Mouse (Mus musculus) megakaryocyte, embryonic 14.5 days (primary cell): ENCODE data around the gene Clic4. TPM values are rescaled to one million over a fixed set of nuclear protein-coding genes. Genes with fewer than 3 reads are reported as not detected.
"Not testable (repeated sequence)": the region's sequence is repeated elsewhere in the genome, so short reads cannot be mapped to it uniquely, and the experiment has no call there.

ENCODE experiments used
- H3K27me3 ChIP-seq: replicated peaks from 2 replicates; pipeline ENCODE3; 2012; ENCODE audit warnings: inconsistent platforms
- H3K36me3 ChIP-seq: replicated peaks from 2 replicates; pipeline ENCODE3; 2012; ENCODE audit warnings: low read length, inconsistent platforms, mixed read lengths
- H3K4me1 ChIP-seq: 2 replicates; pipeline ENCODE4 v1.6.1; 2012; ENCODE audit warnings: inconsistent platforms
- H3K4me3 ChIP-seq: replicated peaks from 2 replicates; pipeline ENCODE3; 2012; ENCODE audit warnings: moderate library complexity, mild to moderate bottlenecking, inconsistent platforms
- H3K9me3 ChIP-seq: 2 replicates; pipeline ENCODE4 v1.6.1; 2012; ENCODE audit warnings: inconsistent platforms
- FLI1 ChIP-seq: IDR thresholded peaks from 2 replicates; pipeline ENCODE4 v1.6.1; 2012; ENCODE audit warnings: low read length, inconsistent platforms, mixed read lengths
- GATA1 ChIP-seq: IDR thresholded peaks from 3 replicates; pipeline ENCODE4 v1.6.1; 2012; ENCODE audit warnings: mixed read lengths, low read length, inconsistent platforms, borderline replicate concordance
- polyA plus RNA-seq: library from polyadenylated mRNA; stranded (reverse); fragments of >175 nt; gene quantifications from 2 replicates; pipeline ENCODE4 v1.2.3, GENCODE M21; 2012; ENCODE audit warnings: low replicate concordance; ENCODE audit not compliant: insufficient read depth

The Clic4 gene
- polyA plus RNA-seq, 1 experiment = 27.6 TPM

DNA sequence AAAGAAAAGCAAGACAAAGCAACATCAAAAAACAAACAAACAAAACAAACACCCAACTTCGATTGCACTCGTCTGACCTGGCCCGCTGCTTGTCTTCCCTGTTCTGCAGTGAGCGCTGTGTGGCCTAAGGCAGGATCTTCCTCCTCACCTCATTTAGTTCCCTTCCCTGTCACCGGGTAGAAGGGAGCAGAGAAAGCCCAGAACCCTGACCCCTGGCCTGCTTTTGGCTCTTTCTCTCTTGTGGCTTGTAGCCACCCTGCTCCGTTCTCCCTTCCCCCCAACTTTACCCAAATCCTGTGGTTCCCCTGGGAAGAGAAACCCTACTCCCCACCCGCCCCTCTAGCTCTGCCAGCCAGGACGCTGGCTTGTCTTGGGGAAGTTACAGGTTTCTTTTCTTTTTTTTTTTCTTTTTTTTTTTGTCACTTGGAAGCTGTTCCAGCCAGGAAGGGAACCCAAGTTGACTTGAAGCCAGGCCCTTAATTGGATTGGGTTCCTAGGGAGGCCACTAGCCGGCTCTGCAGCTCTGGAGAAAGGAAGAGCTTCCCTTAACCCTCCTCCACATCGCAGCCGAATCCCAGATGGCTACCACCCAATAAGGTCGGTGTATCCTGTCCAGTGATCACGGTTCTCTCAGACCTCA is 10.2 kb upstream of the Clic4 start:
- no peaks in the 10 kb centered on the region for H3K9me3 ChIP-seq
- no peaks in the 10 kb centered on the region for H3K36me3 ChIP-seq
- no peak overlapping the region for H3K4me3 ChIP-seq
- H3K4me1 ChIP-seq = peaks cover 56% of the 10 kb centered on the region
- no peaks in the 10 kb centered on the region for H3K27me3 ChIP-seq
- TF ChIP-seq FLI1 (no peak), GATA1 (no peak)

GRCm38 (mm10) chr4:135280016-135280415 is 7.4 kb upstream of the Clic4 start:
- peaks cover 55% of the 10 kb centered on the region for H3K4me1 ChIP-seq
- not testable (repeated sequence) for H3K36me3 ChIP-seq, H3K9me3 ChIP-seq, H3K4me3 ChIP-seq, H3K27me3 ChIP-seq

- H3K4me3 ChIP-seq = no peak overlapping the region
- TF ChIP-seq GATA1 = no peak
- TF ChIP-seq FLI1 = no peak
- H3K9me3 ChIP-seq = no peaks in the 10 kb centered on the region
- H3K27me3 ChIP-seq = no peaks in the 10 kb centered on the region
- no peaks in the 10 kb centered on the region for H3K36me3 ChIP-seq
- H3K4me1 ChIP-seq = peaks cover 56% of the 10 kb centered on the region
Measured at GRCm38 (mm10) chr4:135276681-135277379, 4.2 kb upstream of the Clic4 start.

DNA sequence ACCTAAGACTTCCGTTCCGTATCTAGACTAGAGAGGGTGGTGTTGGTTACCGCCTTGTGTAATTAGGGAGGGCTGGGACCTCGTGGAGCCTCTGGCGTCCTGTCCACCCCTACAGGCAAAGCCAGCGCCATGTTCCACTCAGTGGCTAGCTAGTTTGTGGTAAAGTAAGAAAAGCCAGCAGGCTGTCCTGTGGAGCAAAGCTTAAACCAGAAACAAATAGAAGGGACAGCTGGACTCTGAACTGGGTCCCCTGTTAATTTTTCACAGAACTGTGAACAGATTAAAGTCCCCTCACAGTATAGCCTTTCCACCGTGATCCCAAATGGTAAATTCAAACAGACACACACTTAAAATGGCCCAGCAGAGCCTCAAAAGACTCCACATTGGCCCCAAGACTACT is 2.1 kb upstream of the Clic4 start:
- TF ChIP-seq FLI1 = no peak
- TF ChIP-seq GATA1 = no peak
- H3K27me3 ChIP-seq = no peaks in the 10 kb centered on the region
- H3K9me3 ChIP-seq = no peaks in the 10 kb centered on the region
- peaks cover 59% of the 10 kb centered on the region for H3K4me1 ChIP-seq
- H3K36me3 ChIP-seq = peaks cover 17% of the 10 kb centered on the region
- no peak overlapping the region for H3K4me3 ChIP-seq

DNA sequence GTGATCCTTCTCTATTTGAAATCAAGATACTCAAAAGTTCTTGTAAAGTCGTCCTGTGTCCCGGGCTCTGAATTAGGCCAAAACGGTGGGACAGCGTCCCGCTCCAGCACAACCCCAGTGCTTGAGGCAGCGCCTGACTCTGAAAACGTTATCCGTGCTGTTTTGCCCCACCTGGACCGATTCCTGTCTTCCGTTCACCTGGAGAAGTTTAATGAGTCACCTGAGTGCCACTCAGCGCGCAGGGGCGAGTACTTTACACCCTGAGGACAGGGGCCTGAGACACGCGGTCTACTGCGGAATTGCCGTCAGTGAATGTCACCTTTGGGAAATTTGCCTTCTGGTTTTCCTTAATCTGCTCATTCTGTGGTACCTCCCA is 681 bp upstream of the Clic4 start:
- Histone ChIP-seq H3K36me3 (peaks cover 31% of the 10 kb centered on the region), H3K27me3 (no peaks in the 10 kb centered on the region), H3K4me3 (peak overlapping the region; percentile 95), H3K9me3 (no peaks in the 10 kb centered on the region), H3K4me1 (peaks cover 68% of the 10 kb centered on the region)
- TF ChIP-seq FLI1 (no peak), GATA1 (no peak)

- peaks cover 70% of the 10 kb centered on the region for H3K4me1 ChIP-seq
- TF ChIP-seq GATA1 = no peak
- no peak for TF ChIP-seq FLI1
- peaks cover 43% of the 10 kb centered on the region for H3K36me3 ChIP-seq
Measured at GRCm38 (mm10) chr4:135271881-135272616, 565 bp downstream of the Clic4 start.

GRCm38 (mm10) chr4:135271419-135271828 is 1.2 kb downstream of the Clic4 start:
- TF ChIP-seq FLI1 (no peak), GATA1 (no peak)
- no peaks in the 10 kb centered on the region for H3K9me3 ChIP-seq
- H3K4me3 ChIP-seq = peak overlapping the region; percentile 95
- peaks cover 70% of the 10 kb centered on the region for H3K4me1 ChIP-seq
- peaks cover 48% of the 10 kb centered on the region for H3K36me3 ChIP-seq
- H3K27me3 ChIP-seq = no peaks in the 10 kb centered on the region

More at GRCm38 (mm10) chr4:135271881-135272616, 565 bp downstream of the Clic4 start:
- Histone ChIP-seq H3K27me3 (no peaks in the 10 kb centered on the region), H3K9me3 (no peaks in the 10 kb centered on the region), H3K4me3 (peak overlapping the region; percentile 95)

DNA sequence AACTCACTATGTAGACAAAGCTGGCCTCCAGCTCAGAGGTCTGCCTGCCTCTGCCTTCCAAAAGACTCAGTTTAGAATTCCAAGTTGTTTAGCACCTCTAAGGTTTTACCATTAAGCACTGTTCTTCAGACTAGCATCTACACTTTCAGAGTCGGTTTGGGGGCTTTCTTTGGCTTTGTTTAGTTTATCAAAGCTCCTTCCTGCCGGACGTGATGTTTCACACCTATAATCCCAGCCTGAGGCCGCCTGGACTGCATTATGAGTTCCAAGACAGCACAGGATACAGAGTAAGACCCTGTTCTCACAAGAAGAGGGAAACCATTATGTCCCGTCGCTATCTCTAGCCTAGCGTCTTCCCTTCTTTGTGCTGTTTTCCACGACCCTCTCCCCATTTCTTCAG is 2.1 kb downstream of the Clic4 start:
- TF ChIP-seq GATA1 (no peak), FLI1 (no peak)
- peaks cover 72% of the 10 kb centered on the region for H3K4me1 ChIP-seq
- peaks cover 57% of the 10 kb centered on the region for H3K36me3 ChIP-seq
- H3K9me3 ChIP-seq = no peaks in the 10 kb centered on the region
- peak overlapping the region; percentile 95 for H3K4me3 ChIP-seq
- H3K27me3 ChIP-seq = no peaks in the 10 kb centered on the region

- H3K27me3 ChIP-seq = no peaks in the 10 kb centered on the region
- H3K4me1 ChIP-seq = peaks cover 74% of the 10 kb centered on the region
Measured at GRCm38 (mm10) chr4:135269656-135270341, 2.8 kb downstream of the Clic4 start.

More at GRCm38 (mm10) chr4:135269656-135270341, 2.8 kb downstream of the Clic4 start:
- Histone ChIP-seq H3K4me3 (peak overlapping the region; percentile 95), H3K9me3 (no peaks in the 10 kb centered on the region), H3K36me3 (peaks cover 63% of the 10 kb centered on the region)
- no peak for TF ChIP-seq GATA1
- no peak for TF ChIP-seq FLI1
